Mouse (Mus musculus) liver, embryonic 15.5 days (tissue): ENCODE results near the gene Arap1. TPM values are rescaled to one million over a fixed set of nuclear protein-coding genes. Genes with fewer than 3 reads are reported as not detected.

Experiments
- ATAC-seq: fragments of 200-750 bp; cut with Nextera tagmentation; 2 replicates; pipeline ENCODE4 v1.8.0; 2017; ENCODE audit warnings: moderate number of reproducible peaks, mild to moderate bottlenecking, moderate library complexity; ENCODE audit not compliant: insufficient read depth
- H3K27ac ChIP-seq: fragments of 300-500 bp; sonication (generic); replicated peaks from 2 replicates; pipeline ENCODE4 v1.5.1; 2015; ENCODE audit warnings: mild to moderate bottlenecking, inconsistent platforms
- H3K27me3 ChIP-seq: fragments of 300-500 bp; sonication (generic); 2 replicates; pipeline ENCODE4 v1.6.1; 2015; ENCODE audit warnings: mild to moderate bottlenecking, inconsistent platforms
- H3K36me3 ChIP-seq: fragments of 300-500 bp; sonication (generic); replicated peaks from 2 replicates; pipeline ENCODE4 v1.6.1; 2015; ENCODE audit warnings: moderate library complexity, mild to moderate bottlenecking, inconsistent platforms
- H3K4me1 ChIP-seq: fragments of 300-500 bp; sonication (generic); replicated peaks from 2 replicates; pipeline ENCODE4 v1.6.1; 2015; ENCODE audit warnings: inconsistent platforms
- H3K4me2 ChIP-seq: fragments of 300-500 bp; sonication (generic); 2 replicates; pipeline ENCODE4 v1.6.1; 2015; ENCODE audit warnings: moderate library complexity, mild to moderate bottlenecking, inconsistent platforms
- H3K4me3 ChIP-seq: fragments of 300-500 bp; sonication (generic); replicated peaks from 2 replicates; pipeline ENCODE4 v1.5.1; 2015; ENCODE audit warnings: mild to moderate bottlenecking, inconsistent platforms
- H3K9ac ChIP-seq: fragments of 300-500 bp; sonication (generic); 2 replicates; pipeline ENCODE4 v1.6.1; 2015; ENCODE audit warnings: moderate library complexity, mild to moderate bottlenecking, inconsistent platforms
- H3K9me3 ChIP-seq: fragments of 300-500 bp; sonication (generic); replicated peaks from 2 replicates; pipeline ENCODE4 v1.6.1; 2016; ENCODE audit warnings: inconsistent platforms
- WGBS: fragments of 180-500 bp; shearing (Covaris S2); methylation state at CpG from one replicate; pipeline ENCODE4 v1.1.7; 2015; ENCODE audit warnings: mixed read lengths; ENCODE audit not compliant: insufficient replicate concordance; 5-methylcytosine and 5-hydroxymethylcytosine counted together
- polyA plus RNA-seq: library from polyadenylated mRNA; unstranded; fragments of >200 nt; fragmentation: Nextera tagmentation; extraction: Ambion mirVana; gene quantifications from 2 replicates; pipeline ENCODE4 v1.2.1, GENCODE M21; 2015

Gene Arap1
- polyA plus RNA-seq, 1 experiment from 2014 or later, result 14.5 TPM

DNA sequence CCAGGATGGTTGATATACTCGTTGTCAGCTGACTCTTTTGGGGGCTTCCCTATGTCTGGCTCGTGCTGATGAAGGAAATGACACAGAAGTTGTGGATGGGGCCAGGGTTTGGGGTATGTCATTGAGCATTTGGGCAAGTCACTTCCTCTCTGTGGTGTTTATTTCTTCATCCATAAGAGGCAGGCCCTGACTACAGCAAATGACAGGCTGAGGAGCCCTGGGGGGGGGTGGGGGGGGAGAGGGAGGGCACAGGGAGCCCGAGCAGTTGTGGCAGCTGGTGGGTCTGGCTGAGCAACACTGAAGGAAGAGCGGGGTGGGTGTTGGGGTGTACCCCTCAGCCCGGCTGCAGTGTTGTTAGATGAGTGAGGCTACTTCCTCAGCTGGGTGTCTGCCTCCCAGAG, 14.9 kb downstream of the Arap1 start:
- peak overlapping the region; percentile 55 for H3K27ac ChIP-seq
- 18% methylated on average over 5 of the region's 5 CpGs for WGBS

DNA sequence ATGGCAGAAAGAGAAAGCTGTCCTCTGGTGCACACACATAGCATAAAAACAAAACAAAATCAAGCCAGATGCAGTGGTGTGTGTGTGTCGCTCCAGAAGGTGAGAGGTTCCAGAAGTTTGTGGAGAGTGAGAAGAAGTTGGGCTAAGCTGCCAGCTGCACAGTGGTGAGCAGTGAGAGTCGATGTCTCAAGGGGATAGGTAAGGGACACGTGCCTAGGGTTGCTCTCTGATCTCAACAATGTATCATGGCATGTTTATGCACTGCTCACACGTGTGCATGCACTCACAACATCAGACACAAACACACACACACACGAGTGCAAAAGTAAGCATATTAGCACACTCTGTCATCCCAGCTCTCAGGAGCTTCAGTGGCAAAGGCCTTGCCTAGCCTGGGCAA, 16.0 kb downstream of the Arap1 start:
- ATAC-seq, result no peak
- Histone ChIP-seq H3K4me1 (peaks cover 45% of the 10 kb centered on the region), H3K4me3 (no peak overlapping the region), H3K9ac (no peak overlapping the region), H3K27ac (no peak overlapping the region), H3K9me3 (no peaks in the 10 kb centered on the region), H3K27me3 (no peaks in the 10 kb centered on the region), H3K4me2 (peak overlapping the region; percentile 32; the same call in 1 of the 2 replicates), H3K36me3 (no peaks in the 10 kb centered on the region)
- 53% methylated on average over 5 of the region's 5 CpGs for WGBS

More for the DNA sequence above, 14.9 kb downstream of the Arap1 start:
- Histone ChIP-seq H3K4me2 (peak overlapping the region; percentile 33; the same call in 1 of the 2 replicates), H3K27me3 (no peaks in the 10 kb centered on the region), H3K9me3 (no peaks in the 10 kb centered on the region), H3K4me3 (0 out of 2 replicates have a peak overlapping the region, but pooled peaks have one; percentile 18), H3K36me3 (no peaks in the 10 kb centered on the region), H3K4me1 (peaks cover 37% of the 10 kb centered on the region), H3K9ac (no peak overlapping the region)
- ATAC-seq, result peak; percentile 47

DNA sequence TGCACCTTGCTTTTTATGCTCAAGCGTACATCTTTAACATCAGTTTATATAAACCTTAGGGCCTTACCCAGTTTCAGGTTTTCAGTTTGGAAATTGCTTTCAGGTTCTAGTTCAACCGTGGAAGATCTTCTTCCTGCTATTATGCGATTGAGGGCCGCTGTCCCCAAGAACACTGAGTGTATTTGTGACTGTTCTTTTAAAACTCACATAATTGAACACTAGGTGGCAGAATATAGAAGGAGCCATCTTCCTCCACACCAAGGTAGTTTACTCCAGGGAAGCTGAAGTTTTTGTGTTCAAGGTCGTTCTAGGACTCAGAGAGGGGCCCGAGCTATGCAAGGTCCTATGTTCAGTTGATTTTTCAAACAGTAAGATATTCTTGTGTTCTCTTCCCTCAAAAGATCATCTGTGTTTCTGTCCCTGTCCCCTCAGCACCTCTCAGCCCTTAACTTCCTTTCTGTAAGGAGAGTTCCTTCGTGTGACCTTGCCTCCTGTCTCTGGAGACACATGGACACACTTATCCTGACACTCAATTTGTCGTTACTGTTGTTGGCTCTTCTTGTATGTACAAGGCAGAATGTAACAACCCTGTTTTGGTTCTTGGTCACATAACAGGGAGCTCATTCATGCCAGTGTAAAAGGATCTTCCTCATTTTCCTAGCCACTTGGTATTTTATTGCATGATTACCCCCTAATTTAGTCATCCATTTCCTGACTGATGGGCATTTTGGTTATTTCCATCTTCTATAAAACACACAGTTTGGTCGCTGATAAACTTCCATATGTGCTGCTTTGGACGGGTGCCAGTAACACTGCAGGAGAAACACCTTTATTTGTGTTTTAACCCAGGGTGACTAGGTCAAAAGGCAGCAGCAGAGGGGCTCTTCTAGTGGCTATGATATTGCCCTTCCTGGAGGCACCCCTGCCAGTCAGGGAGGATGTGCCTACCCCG, 20.3 kb downstream of the Arap1 start:
- WGBS, result 49% methylated on average over 11 of the region's 11 CpGs
- H3K4me2 ChIP-seq, result no peak overlapping the region
- no peaks in the 10 kb centered on the region for H3K9me3 ChIP-seq
- no peak overlapping the region for H3K27ac ChIP-seq
- H3K36me3 ChIP-seq, result peaks cover 15% of the 10 kb centered on the region; the same call in 1 of the 2 replicates
- H3K4me3 ChIP-seq, result no peak overlapping the region
- no peak; the same call in 1 of the 2 replicates for ATAC-seq
- no peak overlapping the region for H3K9ac ChIP-seq
- peaks cover 25% of the 10 kb centered on the region for H3K4me1 ChIP-seq
- H3K27me3 ChIP-seq, result no peaks in the 10 kb centered on the region

DNA sequence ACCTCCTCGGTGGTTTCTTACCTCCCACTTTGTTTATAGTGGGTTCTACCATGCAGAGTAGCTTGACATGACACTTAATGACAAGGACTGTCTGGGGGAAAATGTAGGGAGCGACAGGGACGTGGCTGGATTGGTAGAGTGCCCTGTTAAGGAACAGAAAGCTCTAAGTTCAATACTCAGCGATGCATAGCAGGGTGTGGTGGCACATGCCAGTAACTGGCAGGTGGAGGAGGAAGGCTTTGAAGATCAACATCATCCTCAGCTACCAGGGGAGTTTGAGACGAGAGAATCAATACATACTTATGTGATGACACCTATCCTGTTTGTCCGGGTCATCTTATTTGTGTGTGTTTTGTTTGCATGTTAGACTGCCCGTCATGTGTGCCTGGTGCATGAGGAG, 21.8 kb downstream of the Arap1 start:
- H3K9me3 ChIP-seq, result no peaks in the 10 kb centered on the region
- H3K9ac ChIP-seq, result no peak overlapping the region
- no peak for ATAC-seq
- no peak overlapping the region for H3K4me3 ChIP-seq
- no peaks in the 10 kb centered on the region for H3K27me3 ChIP-seq
- WGBS, result 64% methylated on average over 7 of the region's 7 CpGs
- no peak overlapping the region for H3K4me2 ChIP-seq
- peaks cover 12% of the 10 kb centered on the region for H3K4me1 ChIP-seq
- H3K36me3 ChIP-seq, result peaks cover 22% of the 10 kb centered on the region; the same call in 1 of the 2 replicates
- H3K27ac ChIP-seq, result no peak overlapping the region

DNA sequence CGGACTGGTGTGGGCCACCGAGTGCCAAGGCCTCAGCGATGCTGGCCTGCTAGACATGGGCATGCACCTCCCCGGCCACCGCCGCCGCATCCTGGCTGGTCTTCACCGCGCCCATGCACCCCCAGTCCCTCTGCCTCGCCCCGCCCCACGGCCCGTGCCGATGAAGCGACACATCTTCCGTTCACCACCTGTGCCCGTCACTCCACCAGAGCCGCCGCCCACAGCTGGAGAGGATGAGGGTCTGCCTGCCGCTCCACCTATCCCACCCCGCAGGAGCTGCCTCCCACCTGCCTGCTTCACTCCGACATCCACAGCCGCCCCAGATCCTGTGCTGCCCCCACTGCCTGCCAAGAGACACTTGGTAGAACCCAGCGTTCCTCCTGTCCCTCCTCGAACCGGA, 25.2 kb downstream of the Arap1 start:
- no peaks in the 10 kb centered on the region for H3K9me3 ChIP-seq
- H3K4me2 ChIP-seq, result no peak overlapping the region
- peaks cover 23% of the 10 kb centered on the region for H3K4me1 ChIP-seq
- H3K9ac ChIP-seq, result no peak overlapping the region
- 85% methylated on average over 26 of the region's 26 CpGs for WGBS
- no peak overlapping the region for H3K27ac ChIP-seq
- no peaks in the 10 kb centered on the region for H3K27me3 ChIP-seq
- peaks cover 33% of the 10 kb centered on the region; the same call in 1 of the 2 replicates for H3K36me3 ChIP-seq
- no peak for ATAC-seq
- no peak overlapping the region for H3K4me3 ChIP-seq

DNA sequence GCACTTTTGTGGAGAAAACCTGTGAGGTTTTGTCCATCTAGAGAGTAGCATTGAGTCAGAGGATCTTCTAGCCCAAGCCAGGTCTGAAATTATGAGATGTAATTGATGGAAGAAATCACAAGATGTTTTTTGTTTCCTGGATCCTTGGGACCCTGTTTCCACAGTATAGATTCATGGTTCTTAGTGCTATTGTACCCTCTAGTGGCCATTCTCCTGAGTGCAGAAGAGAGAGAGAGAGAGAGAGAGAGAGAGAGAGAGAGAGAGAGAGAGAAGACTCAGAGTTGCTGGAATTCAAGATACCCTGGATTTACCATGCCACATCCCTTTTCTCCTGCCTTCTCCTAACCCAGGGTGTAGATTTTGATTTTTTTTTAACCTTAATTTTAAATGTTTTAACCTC, 26.3 kb downstream of the Arap1 start:
- H3K36me3 ChIP-seq, result peaks cover 33% of the 10 kb centered on the region; the same call in 1 of the 2 replicates
- ATAC-seq, result no peak
- H3K9me3 ChIP-seq, result no peaks in the 10 kb centered on the region
- H3K27me3 ChIP-seq, result no peaks in the 10 kb centered on the region
- no peak overlapping the region for H3K4me3 ChIP-seq
- H3K9ac ChIP-seq, result no peak overlapping the region
- H3K27ac ChIP-seq, result no peak overlapping the region
- H3K4me1 ChIP-seq, result peaks cover 23% of the 10 kb centered on the region
- H3K4me2 ChIP-seq, result no peak overlapping the region

DNA sequence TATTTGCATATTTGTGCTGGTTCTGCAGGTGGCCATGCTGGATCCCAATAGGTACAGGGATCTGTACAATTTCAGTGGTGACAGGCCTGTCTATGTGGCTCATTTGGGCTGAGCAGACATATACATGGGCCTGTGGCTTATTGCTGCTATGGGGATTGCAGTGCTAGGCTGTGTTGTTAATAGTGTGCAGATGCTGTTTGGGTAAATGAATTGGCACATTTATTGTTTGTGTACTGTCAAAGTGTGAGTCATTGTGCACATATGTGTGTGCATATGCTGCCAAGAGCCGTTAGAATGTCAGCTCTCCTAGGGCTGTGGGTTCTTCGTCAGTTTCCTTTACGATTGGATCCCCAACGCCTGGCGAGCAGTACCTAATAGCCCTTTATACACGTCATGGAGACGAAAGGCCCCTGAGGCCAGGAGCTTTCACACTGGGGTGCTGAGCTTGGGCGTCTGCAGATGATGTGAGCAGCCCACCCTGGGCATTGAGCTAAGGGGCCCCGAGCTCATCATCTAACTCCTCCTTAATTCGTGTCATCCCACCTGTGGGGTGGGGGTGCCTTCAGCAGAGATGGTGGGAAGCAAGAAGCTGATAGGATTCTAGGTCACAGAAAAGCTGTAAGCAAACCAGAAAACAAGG, 29.0 kb downstream of the Arap1 start:
- H3K36me3 ChIP-seq, result peaks cover 21% of the 10 kb centered on the region; the same call in 1 of the 2 replicates
- no peak overlapping the region for H3K9ac ChIP-seq
- no peak for ATAC-seq
- no peak overlapping the region for H3K4me2 ChIP-seq
- H3K27ac ChIP-seq, result no peak overlapping the region
- no peak overlapping the region for H3K4me3 ChIP-seq
- no peaks in the 10 kb centered on the region for H3K9me3 ChIP-seq
- 75% methylated on average over 10 of the region's 10 CpGs for WGBS
- no peaks in the 10 kb centered on the region for H3K27me3 ChIP-seq
- H3K4me1 ChIP-seq, result peaks cover 33% of the 10 kb centered on the region

DNA sequence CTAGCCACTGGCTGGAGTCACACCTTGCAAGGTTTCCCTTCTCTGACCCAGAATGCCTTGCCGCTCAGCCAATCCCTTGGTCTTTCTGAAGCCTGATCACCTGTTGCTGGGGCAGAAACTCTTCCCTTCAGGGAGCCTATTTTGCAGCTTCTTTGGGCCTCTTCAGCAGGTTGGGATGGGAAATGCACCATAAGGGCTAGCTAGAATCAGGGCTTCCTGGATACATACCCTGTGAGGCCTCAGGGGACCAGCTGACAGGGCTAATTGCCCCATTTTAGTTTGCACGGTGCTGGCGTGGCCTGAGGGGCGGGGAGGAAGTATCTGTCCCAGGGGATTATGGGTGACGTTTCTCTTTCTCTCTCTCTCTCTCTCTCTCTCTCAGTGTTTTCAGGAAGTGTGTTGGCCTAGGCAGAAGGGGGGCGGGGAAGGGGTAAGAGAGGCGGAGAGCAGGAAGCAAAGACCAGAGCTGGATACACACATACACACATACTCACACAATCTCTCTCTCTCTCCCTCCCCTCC, 29.9 kb downstream of the Arap1 start:
- Histone ChIP-seq H3K4me1 (peaks cover 42% of the 10 kb centered on the region), H3K9me3 (no peaks in the 10 kb centered on the region), H3K36me3 (peaks cover 21% of the 10 kb centered on the region; the same call in 1 of the 2 replicates), H3K27me3 (no peaks in the 10 kb centered on the region), H3K9ac (no peak overlapping the region), H3K27ac (peak overlapping the region; percentile 61), H3K4me3 (peak overlapping the region; percentile 29), H3K4me2 (peak overlapping the region; percentile 56)
- WGBS, result 15% methylated on average over 7 of the region's 7 CpGs
- peak; percentile 62 for ATAC-seq

DNA sequence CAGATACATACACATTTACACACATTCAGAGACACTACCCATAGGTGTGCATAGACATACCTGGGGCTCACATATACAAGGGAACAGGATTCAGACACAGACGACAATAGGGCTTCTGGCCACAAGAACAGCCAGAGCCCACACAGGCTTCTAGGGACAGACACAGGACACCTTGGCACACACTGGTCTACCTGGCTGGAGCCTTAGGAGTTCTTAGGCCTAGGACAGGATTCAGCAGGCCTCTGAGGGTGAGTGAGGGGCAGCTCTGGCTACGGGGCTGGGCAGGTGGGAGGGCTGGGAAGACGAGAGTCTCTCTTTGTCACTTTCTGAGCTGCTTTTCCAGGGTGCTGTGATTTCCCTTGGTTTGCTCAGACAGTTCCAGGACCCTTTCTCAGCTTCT, 30.4 kb downstream of the Arap1 start:
- Histone ChIP-seq H3K4me2 (peak overlapping the region; percentile 56), H3K4me3 (peak overlapping the region; percentile 24), H3K4me1 (peaks cover 43% of the 10 kb centered on the region), H3K27ac (peak overlapping the region; percentile 61), H3K36me3 (peaks cover 18% of the 10 kb centered on the region; the same call in 1 of the 2 replicates), H3K9me3 (no peaks in the 10 kb centered on the region), H3K27me3 (no peaks in the 10 kb centered on the region), H3K9ac (no peak overlapping the region)
- 53% methylated on average over 3 of the region's 3 CpGs for WGBS
- no peak for ATAC-seq

DNA sequence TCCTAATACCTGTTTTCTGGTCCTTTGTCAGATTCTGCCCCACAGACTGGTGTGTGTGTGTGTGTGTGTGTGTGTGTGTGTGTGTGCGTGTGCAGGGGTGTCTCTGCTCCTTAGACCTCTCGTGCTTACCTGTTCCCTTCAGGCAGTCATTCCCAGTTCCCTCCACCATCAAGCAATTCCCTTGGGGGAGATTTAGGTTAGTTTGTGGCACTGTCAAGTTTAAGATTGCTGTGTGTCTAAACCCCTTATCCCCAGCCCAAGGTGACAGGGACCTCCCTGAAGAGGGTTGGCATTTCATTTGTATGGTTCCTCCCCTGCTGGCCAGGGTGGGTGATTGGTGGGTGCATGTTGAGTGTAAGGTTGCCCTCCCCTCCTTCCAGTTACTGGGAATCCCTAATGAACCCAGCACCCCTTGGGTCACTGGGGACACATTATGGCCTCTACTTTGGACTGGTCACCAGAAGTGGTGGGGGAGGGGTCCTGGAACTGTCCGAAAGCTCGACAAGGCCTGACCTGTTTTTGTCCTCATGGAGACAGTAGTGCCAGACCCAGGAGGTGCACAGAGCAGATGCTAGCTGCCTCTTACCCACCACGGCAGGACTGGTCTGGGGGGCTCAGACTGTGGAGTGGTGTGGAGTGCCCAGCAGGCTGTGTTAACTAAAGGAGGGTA, 31.1 kb downstream of the Arap1 start:
- WGBS, result 56% methylated on average over 5 of the region's 5 CpGs
- Histone ChIP-seq H3K36me3 (peaks cover 12% of the 10 kb centered on the region; the same call in 1 of the 2 replicates), H3K9me3 (no peaks in the 10 kb centered on the region), H3K27me3 (no peaks in the 10 kb centered on the region), H3K27ac (peak overlapping the region; percentile 14; the same call in 1 of the 2 replicates), H3K4me3 (peak overlapping the region; percentile 24; the same call in 1 of the 2 replicates), H3K4me1 (peaks cover 48% of the 10 kb centered on the region), H3K4me2 (peak overlapping the region; percentile 56), H3K9ac (no peak overlapping the region)
- no peak for ATAC-seq
